Mouse (Mus musculus) liver, adult 2 months (tissue): ENCODE measurements at regions not wholly inside any gene's neighbourhood (a gene's known extent, or its start where the extent isn't known, plus 50 kb on each side); places are given as distances from the start of the nearest gene placed in this dataset.

ENCODE experiments used
- CTCF ChIP-seq: fragments of 200-500 bp; IDR thresholded peaks from 2 replicates; pipeline ENCODE4 v1.5.1; 2011; ENCODE audit warnings: low read depth, low read length, control low read depth
- POLR2A ChIP-seq: fragments of 200-500 bp; IDR thresholded peaks from 2 replicates; pipeline ENCODE4 v1.6.1; 2011; ENCODE audit warnings: low read length, control low read depth; ENCODE audit not compliant: insufficient read depth; ENCODE audit errors: extremely low read depth

DNA sequence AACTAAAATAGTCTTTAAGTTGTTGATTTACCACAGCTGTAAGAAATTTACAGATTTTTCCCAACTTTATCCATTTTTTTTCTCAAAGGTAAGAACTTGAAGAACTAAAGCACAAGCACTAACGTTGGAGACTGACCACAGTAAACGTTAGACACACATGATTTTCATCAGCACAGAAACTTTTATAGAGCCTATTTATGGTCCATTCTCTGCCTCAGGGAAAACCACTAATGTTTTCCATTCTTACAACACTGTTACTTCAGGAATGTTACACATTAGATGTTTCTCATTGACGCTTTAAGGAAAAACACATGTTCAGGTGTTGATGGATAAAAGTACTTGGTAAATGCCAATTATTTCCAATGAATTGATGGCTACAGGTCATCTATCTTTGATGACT is 218.3 kb upstream of the Epha5 start:
- TF ChIP-seq CTCF (no peak), POLR2A (no peak)
